Mouse (Mus musculus): ENCODE data around the gene Mmel1.

Mmel1 gene

GRCm38 (mm10) chr4:154910606-154911522 is 41.5 kb downstream of the Mmel1 start:
- DNase-seq: no peak

DNA sequence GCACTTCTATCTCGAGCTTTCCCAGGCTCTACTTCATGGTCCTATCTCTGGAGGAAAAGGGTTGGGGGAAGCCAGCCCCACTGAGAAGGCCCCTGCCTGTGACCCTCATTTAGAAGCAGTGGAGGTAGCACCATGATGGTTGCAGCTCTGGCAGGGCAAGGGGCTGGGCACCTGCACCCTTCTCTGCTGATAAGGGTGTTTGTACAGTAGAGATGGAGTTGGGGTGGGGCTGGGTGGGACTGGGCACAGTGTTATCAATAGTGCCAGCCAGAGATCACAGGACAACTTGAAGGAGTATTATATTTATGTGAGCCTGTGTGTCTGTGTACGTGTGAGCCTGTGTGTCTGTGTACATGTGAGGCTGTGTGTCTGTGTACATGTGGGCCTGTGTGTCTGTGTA is 42.3 kb downstream of the Mmel1 start:
- no peak for DNase-seq

GRCm38 (mm10) chr4:154913845-154914244 is 44.5 kb downstream of the Mmel1 start:
- DNase-seq: no peak

- no peak for DNase-seq
Observed at GRCm38 (mm10) chr4:154914252-154914651, 44.9 kb downstream of the Mmel1 start.

GRCm38 (mm10) chr4:154914707-154915106 is 45.3 kb downstream of the Mmel1 start:
- no peak for DNase-seq

GRCm38 (mm10) chr4:154915286-154915685 is 45.9 kb downstream of the Mmel1 start:
- no peak for DNase-seq

- no peak for DNase-seq
Observed at GRCm38 (mm10) chr4:154916662-154917061, 47.3 kb downstream of the Mmel1 start.

GRCm38 (mm10) chr4:154922291-154922690 is 52.9 kb downstream of the Mmel1 start:
- DNase-seq: no peak

- DNase-seq: no peak
Observed at GRCm38 (mm10) chr4:154922931-154923330, 53.5 kb downstream of the Mmel1 start.

GRCm38 (mm10) chr4:154925413-154925812 is 56.0 kb downstream of the Mmel1 start:
- DNase-seq: no peak

DNA sequence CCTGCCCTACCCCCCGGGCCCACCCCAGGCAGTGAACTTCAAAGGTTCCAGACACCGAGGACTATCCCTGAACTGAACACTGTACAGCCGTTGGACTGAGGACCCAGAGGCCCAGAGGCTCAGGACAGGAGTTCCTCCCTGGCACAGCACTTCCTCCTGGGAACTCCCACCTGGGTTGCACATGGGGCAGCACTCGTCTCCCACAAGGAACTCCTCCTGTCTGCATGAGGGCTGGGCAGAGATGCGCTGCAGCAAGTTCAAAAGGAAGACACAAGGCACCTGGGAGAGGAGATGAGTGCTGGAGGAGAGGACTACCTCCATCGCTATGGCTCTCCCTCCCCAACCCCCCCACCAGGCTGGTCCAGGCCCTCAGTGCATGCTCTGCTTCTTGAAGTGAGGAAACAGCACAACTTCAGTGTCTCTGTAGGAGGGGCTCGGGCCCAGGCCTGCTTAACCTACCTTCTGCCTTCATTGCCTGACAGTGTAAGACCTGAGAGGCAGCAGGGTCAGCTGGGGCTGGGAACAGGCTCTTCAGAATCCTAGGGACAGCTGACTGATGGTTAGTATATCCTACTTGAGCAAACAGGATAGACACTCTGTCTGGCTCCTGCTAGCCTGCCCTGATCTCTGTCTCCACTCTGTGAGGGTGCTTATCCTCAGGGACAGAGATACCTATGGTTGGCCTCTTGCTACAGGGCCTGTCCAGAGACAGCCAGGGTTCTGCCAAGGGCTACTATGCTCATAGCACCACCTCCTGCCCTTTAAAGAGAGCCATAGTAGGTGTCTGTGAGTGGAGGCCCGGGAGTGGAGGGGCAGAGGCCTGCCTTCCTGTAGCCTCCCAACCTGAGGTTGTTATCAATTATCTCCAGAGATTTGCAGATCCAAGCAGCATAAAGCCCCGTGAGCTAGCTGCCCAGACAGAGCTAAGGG is 57.8 kb downstream of the Mmel1 start:
- no peak for DNase-seq

- no peak for DNase-seq
Observed at GRCm38 (mm10) chr4:154927899-154928337, 58.5 kb downstream of the Mmel1 start.

GRCm38 (mm10) chr4:154928395-154929087 is 59.2 kb downstream of the Mmel1 start, which contains the start of gene Tnfrsf14:
Tnfrsf14 (minus strand) TSS chr4:154928563.
- DNase-seq: no peak

GRCm38 (mm10) chr4:154929088-154929660 is 59.8 kb downstream of the Mmel1 start:
- no peak for DNase-seq

DNA sequence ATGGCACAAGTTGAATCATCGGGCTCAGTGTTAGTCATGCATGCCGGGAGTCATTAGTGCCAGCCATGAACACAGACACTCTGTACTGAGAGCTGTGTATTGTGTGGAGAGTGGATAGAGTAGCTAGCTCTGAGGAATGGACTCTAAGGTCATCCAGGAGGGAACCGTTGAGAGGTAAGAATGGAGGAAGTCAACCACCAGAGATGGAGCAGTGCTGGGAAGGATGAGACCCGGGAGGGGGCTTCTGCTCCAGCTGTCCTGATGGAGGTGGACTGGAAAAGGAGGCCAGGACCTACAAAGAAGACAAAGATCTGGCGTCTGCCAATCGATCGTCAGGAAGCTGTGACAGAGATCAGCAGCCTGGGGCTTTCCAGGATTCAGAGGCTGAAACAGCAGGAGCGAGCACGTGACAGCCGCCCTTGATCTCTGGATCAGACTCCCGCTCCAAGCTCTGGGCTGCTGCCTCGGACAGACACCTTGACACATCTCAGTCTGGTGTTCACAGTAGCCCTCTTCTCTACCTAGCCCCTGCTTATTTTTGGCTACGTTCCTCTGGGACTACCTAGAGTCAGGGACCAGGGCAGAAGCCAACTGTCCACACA is 64.0 kb downstream of the Mmel1 start:
- no peak for DNase-seq

DNA sequence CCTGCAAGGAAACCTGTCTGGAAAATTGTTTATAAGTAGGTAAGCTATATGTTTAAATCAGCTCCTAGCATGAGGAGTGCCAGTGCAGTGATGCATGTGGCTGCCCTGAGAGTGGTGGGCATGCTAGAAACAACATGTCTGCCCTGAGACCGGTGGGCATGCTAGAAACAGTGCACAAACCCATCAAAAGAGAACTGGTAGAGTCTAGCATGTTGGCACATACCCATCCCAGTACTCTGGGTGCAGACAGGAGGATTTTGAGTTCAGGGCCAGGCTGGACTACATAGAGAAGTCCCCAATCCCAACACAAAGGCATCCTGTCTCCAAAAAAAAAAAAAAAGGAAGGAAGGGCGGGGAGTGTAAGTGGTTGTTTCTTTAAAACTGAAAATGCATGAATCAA is 65.4 kb downstream of the Mmel1 start:
- no peak for DNase-seq

- no peak for DNase-seq
Observed at GRCm38 (mm10) chr4:154935788-154936187, 66.4 kb downstream of the Mmel1 start.

GRCm38 (mm10) chr4:154936542-154937255 is 67.3 kb downstream of the Mmel1 start:
- DNase-seq: no peak

DNA sequence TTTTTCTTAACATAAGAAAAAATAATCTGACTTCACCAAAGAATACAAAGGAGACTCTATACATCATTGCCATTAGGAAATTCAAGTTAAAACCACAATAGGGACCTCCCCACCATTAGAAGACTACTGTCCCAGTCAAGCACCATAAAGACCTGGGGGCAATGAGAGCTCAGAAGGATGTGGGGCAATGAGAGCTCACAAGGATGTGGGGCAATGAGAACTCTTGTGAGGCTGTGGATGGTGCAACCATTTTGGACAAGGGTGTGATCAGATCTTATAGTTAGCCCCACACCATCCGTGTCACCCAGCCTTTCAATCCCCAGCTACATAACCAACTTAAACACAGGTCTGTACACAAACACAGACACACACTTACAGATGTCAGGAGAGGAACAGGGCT is 68.4 kb downstream of the Mmel1 start:
- DNase-seq: no peak

GRCm38 (mm10) chr4:154940156-154940555 is 70.8 kb downstream of the Mmel1 start:
- DNase-seq: no peak

DNA sequence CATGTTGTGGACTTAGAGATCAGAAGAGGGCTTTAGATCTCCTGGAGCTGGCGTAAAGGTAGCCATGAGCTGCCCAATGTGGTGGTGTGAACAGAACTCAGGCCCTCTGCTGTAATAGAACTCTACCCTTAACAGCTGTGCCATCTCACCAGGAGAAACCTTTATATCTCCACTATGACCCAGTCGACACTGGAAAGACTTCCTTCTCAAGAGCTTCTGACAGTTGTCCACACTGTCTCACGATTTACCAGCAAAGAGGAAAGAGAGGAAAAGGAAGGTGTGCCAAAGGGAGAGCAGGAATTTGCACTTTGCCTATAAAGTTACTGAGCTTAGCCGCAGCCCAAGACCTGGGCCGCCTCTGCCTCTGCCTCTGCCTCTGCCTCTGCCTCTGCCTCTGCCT is 72.4 kb downstream of the Mmel1 start:
- DNase-seq: no peak
